Mouse (Mus musculus) layer of hippocampus, adult 9-11 months (tissue): ENCODE results near the gene Olfr1174-ps.

Experiments used
- DNase-seq: peaks from one replicate; pipeline ENCODE4 v3.0.0; 2022

Olfr1174-ps gene

GRCm38 (mm10) chr2:88315035-88315434 lies at the start of gene Olfr1174-ps:
Olfr1174-ps (minus strand) TSS chr2:88315135.
- no peak for DNase-seq

GRCm38 (mm10) chr2:88356304-88356703 lies 41.4 kb upstream of the Olfr1174-ps start:
- no peak for DNase-seq

GRCm38 (mm10) chr2:88346392-88346791 lies 31.5 kb upstream of the Olfr1174-ps start, which contains the start of gene Olfr1177-ps:
Olfr1177-ps (minus strand) TSS chr2:88346492.
- no peak for DNase-seq

DNA sequence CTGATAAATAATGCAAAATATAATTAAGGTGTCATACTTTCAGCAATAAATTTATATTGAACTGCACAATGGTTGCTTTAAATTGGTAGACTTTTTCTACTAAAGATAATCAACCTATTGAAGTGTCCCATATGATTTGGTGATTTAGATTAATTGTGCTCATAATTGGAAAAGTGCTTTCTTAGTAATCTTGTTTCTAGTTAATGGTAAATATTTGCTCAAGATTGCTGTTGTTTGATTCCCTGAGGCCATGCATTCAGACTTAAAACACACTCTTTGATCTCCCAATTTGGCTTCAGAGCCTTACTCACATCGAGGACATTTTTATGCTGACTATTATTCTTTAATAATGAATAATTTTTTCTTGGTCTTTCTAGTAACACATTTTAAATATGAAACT lies 21.5 kb upstream of the Olfr1174-ps start, which contains the start of gene Olfr1176:
Olfr1176 (plus strand) TSS at position 301 of the 400 bp plus-strand sequence.
- DNase-seq: no peak

DNA sequence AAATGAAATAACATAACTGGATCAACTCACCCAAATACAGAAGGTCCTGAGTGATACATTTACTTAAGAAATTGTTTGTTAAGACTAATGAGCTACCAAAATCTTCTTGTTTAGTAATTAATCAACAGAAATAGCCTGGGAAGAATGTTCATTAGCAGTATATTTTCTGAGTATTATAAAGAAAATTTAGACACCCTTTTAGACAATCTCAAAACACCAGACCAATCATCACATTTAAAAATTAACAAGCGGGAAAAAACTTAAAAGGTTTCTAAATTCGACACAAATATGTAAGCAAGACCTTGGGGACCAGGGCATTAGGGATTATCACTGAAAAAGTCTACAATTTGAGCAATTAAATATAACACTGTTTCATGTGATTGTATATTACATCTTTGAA lies 12.2 kb upstream of the Olfr1174-ps start, which contains the start of gene Olfr1175-ps:
Olfr1175-ps (minus strand) TSS at position 101 of the 400 bp plus-strand sequence.
- no peak for DNase-seq

- no peak for DNase-seq
These were observed 35.2 kb downstream of the Olfr1174-ps start, which contains the start of gene Olfr1173 for GRCm38 (mm10) chr2:88279775-88280174. Olfr1173 (minus strand) TSS chr2:88279875.
